Mouse (Mus musculus) regulatory T cell (primary cell): Measurements from ENCODE around the gene Dpf3.

ENCODE experiments used
- in situ Hi-C: fragments of 300-600 bp; cut with MboI, MseI; formaldehyde crosslinking; loops from one replicate; pipeline ENCODE4 v1.15.1; 2025; ENCODE audit warnings: high pct_unique_total_duplicates

Gene Dpf3

GRCm38 (mm10) chr12:83415207-83415606, 72.3 kb downstream of the Dpf3 start:
- in situ Hi-C loops = no loop called here

GRCm38 (mm10) chr12:83413684-83414083, 73.8 kb downstream of the Dpf3 start:
- in situ Hi-C loops = no loop called here

- in situ Hi-C loops = no loop called here
These were observed 75.6 kb downstream of the Dpf3 start for GRCm38 (mm10) chr12:83411721-83412521.

GRCm38 (mm10) chr12:83411032-83411431, 76.5 kb downstream of the Dpf3 start:
- in situ Hi-C loops = no loop called here

GRCm38 (mm10) chr12:83405374-83406125, 82.0 kb downstream of the Dpf3 start:
- in situ Hi-C loops = no loop called here

GRCm38 (mm10) chr12:83402270-83402669, 85.2 kb downstream of the Dpf3 start:
- in situ Hi-C loops = no loop called here

GRCm38 (mm10) chr12:83392011-83392410, 95.5 kb downstream of the Dpf3 start:
- in situ Hi-C loops = no loop called here

GRCm38 (mm10) chr12:83387554-83387953, 100.0 kb downstream of the Dpf3 start:
- in situ Hi-C loops = no loop called here

GRCm38 (mm10) chr12:83381072-83381471, 106.4 kb downstream of the Dpf3 start:
- in situ Hi-C loops = no loop called here

- in situ Hi-C loops = no loop called here
These were observed 107.5 kb downstream of the Dpf3 start for GRCm38 (mm10) chr12:83380016-83380415.

GRCm38 (mm10) chr12:83375015-83375831, 112.3 kb downstream of the Dpf3 start:
- in situ Hi-C loops = no loop called here

- in situ Hi-C loops = no loop called here
These were observed 114.4 kb downstream of the Dpf3 start for GRCm38 (mm10) chr12:83373081-83373480.

GRCm38 (mm10) chr12:83372290-83372689, 115.2 kb downstream of the Dpf3 start:
- in situ Hi-C loops = no loop called here

GRCm38 (mm10) chr12:83370221-83370620, 117.3 kb downstream of the Dpf3 start:
- in situ Hi-C loops = no loop called here

- in situ Hi-C loops = no loop called here
These were observed 118.1 kb downstream of the Dpf3 start for GRCm38 (mm10) chr12:83369416-83369815.

GRCm38 (mm10) chr12:83367486-83367885, 120.0 kb downstream of the Dpf3 start:
- in situ Hi-C loops = no loop called here

GRCm38 (mm10) chr12:83364771-83365170, 122.7 kb downstream of the Dpf3 start:
- in situ Hi-C loops = no loop called here

GRCm38 (mm10) chr12:83361801-83362200, 125.7 kb downstream of the Dpf3 start:
- in situ Hi-C loops = no loop called here

GRCm38 (mm10) chr12:83352640-83353039, 134.9 kb downstream of the Dpf3 start:
- in situ Hi-C loops = no loop called here

GRCm38 (mm10) chr12:83349736-83350135, 137.8 kb downstream of the Dpf3 start:
- in situ Hi-C loops = no loop called here

GRCm38 (mm10) chr12:83348246-83348645, 139.3 kb downstream of the Dpf3 start:
- in situ Hi-C loops = no loop called here

- in situ Hi-C loops = no loop called here
These were observed 144.7 kb downstream of the Dpf3 start for GRCm38 (mm10) chr12:83342875-83343185.
